Mouse (Mus musculus) erythroblast, embryonic 14.5 days (primary cell): Measurements from ENCODE around the gene Slamf6.
"Not testable (repeated sequence)": the region's sequence is repeated elsewhere in the genome, so short reads cannot be mapped to it uniquely, and the experiment has no call there.

Experiments used
- GATA1 ChIP-seq: IDR thresholded peaks from 2 replicates; pipeline ENCODE4 v1.6.1; 2012; ENCODE audit warnings: low read length, inconsistent platforms, mixed read lengths
- TAL1 ChIP-seq: IDR thresholded peaks from 3 replicates; pipeline ENCODE4 v1.6.1; 2012; ENCODE audit warnings: low read length, inconsistent platforms, mixed read lengths

- TF ChIP-seq GATA1, TAL1: not testable (repeated sequence)
Observed at GRCm38 (mm10) chr1:171974361-171974760, 57.0 kb downstream of the Slamf6 start.
